Mouse (Mus musculus): ENCODE results near the gene Ubald1. TPM values are rescaled to one million over a fixed set of nuclear protein-coding genes. Genes with fewer than 3 reads are reported as not detected.

Ubald1 gene
- polyA plus RNA-seq, 1 experiment from 2014 or later, result 29.8 TPM

GRCm38 (mm10) chr16:4909745-4910144 lies 29.6 kb upstream of the Ubald1 start:
- H3K27me3 ChIP-seq (ENCODE audit: insufficient read depth, poor library complexity, severe bottlenecking), result no peaks in the 10 kb centered on the region
- no peak overlapping the region for H3K4me3 ChIP-seq
- no peak overlapping the region for H3K27ac ChIP-seq
- peaks cover 68% of the 10 kb centered on the region for H3K36me3 ChIP-seq
- WGBS, result 100% methylated on average over 2 of the region's 2 CpGs
- H3K9me3 ChIP-seq, result no peaks in the 10 kb centered on the region
- peaks cover 22% of the 10 kb centered on the region for H3K4me1 ChIP-seq
- DNase-seq (ENCODE audit: low spot score), result no peak

- H3K4me1 ChIP-seq, result peaks cover 20% of the 10 kb centered on the region
- H3K4me3 ChIP-seq, result no peak overlapping the region
- H3K9me3 ChIP-seq, result no peaks in the 10 kb centered on the region
- DNase-seq (ENCODE audit: low spot score), result no peak
- peaks cover 54% of the 10 kb centered on the region for H3K36me3 ChIP-seq
- no peak overlapping the region for H3K27ac ChIP-seq
- no peaks in the 10 kb centered on the region for H3K27me3 ChIP-seq (ENCODE audit: insufficient read depth, poor library complexity, severe bottlenecking)
- WGBS, result 57% methylated on average over 5 of the region's 5 CpGs
Observed at GRCm38 (mm10) chr16:4907972-4908371, 27.9 kb upstream of the Ubald1 start.

DNA sequence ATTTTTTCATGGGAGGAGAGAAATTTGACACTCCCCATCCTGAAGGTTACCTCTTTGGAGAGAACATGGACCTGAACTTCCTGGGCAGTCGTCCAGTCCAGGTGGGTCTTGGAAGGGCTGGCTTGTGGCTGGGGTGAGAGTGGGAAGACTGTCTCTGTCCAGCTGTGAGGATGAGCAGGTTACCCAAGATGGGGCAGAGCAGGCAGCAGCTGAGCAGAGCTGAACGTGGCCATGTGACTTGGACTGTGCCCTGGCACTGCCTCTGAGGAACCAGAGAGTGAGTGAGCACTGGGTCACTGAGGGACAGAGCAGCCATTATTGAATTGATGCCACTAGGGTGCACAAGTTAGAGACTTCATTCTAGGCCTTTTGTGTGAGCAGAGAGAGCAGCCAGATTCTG lies 27.3 kb upstream of the Ubald1 start:
- no peak overlapping the region for H3K4me3 ChIP-seq
- DNase-seq (ENCODE audit: low spot score), result no peak
- 71% methylated on average over 2 of the region's 2 CpGs for WGBS
- H3K4me1 ChIP-seq, result peaks cover 16% of the 10 kb centered on the region
- H3K36me3 ChIP-seq, result peaks cover 49% of the 10 kb centered on the region
- no peaks in the 10 kb centered on the region for H3K9me3 ChIP-seq
- no peak overlapping the region for H3K27ac ChIP-seq
- H3K27me3 ChIP-seq (ENCODE audit: insufficient read depth, poor library complexity, severe bottlenecking), result no peaks in the 10 kb centered on the region

GRCm38 (mm10) chr16:4906559-4906958 lies 26.4 kb upstream of the Ubald1 start:
- Histone ChIP-seq H3K27me3 (ENCODE audit: insufficient read depth, poor library complexity, severe bottlenecking) (no peaks in the 10 kb centered on the region), H3K4me3 (no peak overlapping the region), H3K9me3 (no peaks in the 10 kb centered on the region), H3K27ac (no peak overlapping the region), H3K36me3 (peaks cover 41% of the 10 kb centered on the region), H3K4me1 (peaks cover 19% of the 10 kb centered on the region)
- DNase-seq (ENCODE audit: low spot score), result no peak

DNA sequence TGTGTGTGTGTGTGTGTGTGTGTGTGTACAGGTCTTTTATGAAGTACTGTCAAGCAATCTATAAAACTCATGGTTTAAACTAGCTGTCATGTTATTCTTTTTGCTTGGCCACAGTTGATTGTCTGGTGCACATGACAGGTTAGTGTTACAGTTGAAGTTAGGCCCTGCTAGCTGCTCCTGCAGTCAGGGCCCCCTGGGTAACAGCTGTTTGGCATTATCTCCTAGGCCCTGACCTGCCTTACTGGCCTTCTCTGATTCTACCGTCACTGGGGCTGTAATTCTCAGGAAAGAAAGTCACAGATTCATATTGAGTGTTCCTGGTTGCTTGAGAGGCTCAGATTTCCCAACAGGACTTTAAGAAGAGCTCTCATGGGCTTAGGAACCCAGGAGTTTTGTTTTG lies 25.5 kb upstream of the Ubald1 start:
- no peaks in the 10 kb centered on the region for H3K27me3 ChIP-seq (ENCODE audit: insufficient read depth, poor library complexity, severe bottlenecking)
- H3K4me3 ChIP-seq, result no peak overlapping the region
- H3K9me3 ChIP-seq, result no peaks in the 10 kb centered on the region
- no peak overlapping the region for H3K27ac ChIP-seq
- peaks cover 31% of the 10 kb centered on the region for H3K36me3 ChIP-seq
- peaks cover 19% of the 10 kb centered on the region for H3K4me1 ChIP-seq
- no peak for DNase-seq (ENCODE audit: low spot score)
- WGBS, result 49% methylated on average over 1 of the region's 1 CpGs

DNA sequence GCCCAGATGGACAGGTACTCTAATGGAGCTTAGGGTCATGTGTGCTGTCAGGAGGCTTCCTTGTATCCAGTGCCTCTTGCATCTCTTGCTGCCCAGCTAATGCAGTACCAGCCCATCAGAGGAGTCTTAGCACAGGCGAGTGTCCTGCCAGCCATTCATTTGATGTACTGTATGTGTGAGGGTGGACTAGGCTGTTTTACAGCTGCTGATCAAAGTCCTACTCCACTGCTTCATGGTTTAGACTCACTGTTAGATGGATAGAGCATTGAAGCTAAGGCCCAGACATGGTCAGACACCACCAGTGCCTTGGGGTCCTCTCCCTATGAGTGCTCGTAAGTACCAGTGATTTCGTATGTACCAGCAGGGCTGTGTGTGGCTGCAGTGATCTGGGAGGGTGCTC lies 24.8 kb upstream of the Ubald1 start:
- WGBS, result 88% methylated on average over 3 of the region's 3 CpGs
- no peak for DNase-seq (ENCODE audit: low spot score)

GRCm38 (mm10) chr16:4903491-4904102 lies 23.5 kb upstream of the Ubald1 start:
- H3K36me3 ChIP-seq, result peaks cover 12% of the 10 kb centered on the region
- H3K9me3 ChIP-seq, result no peaks in the 10 kb centered on the region
- H3K27me3 ChIP-seq (ENCODE audit: insufficient read depth, poor library complexity, severe bottlenecking), result no peaks in the 10 kb centered on the region
- H3K4me3 ChIP-seq, result no peak overlapping the region
- H3K27ac ChIP-seq, result 0 out of 2 replicates have a peak overlapping the region, but pooled peaks have one; percentile 5
- WGBS, result 76% methylated on average over 6 of the region's 6 CpGs
- H3K4me1 ChIP-seq, result peaks cover 22% of the 10 kb centered on the region
- DNase-seq (ENCODE audit: low spot score), result no peak

More for the DNA sequence above, 24.8 kb upstream of the Ubald1 start:
- no peaks in the 10 kb centered on the region for H3K27me3 ChIP-seq (ENCODE audit: insufficient read depth, poor library complexity, severe bottlenecking)
- H3K4me1 ChIP-seq, result peaks cover 19% of the 10 kb centered on the region
- H3K9me3 ChIP-seq, result no peaks in the 10 kb centered on the region
- no peak overlapping the region for H3K4me3 ChIP-seq
- peaks cover 25% of the 10 kb centered on the region for H3K36me3 ChIP-seq
- H3K27ac ChIP-seq, result no peak overlapping the region

DNA sequence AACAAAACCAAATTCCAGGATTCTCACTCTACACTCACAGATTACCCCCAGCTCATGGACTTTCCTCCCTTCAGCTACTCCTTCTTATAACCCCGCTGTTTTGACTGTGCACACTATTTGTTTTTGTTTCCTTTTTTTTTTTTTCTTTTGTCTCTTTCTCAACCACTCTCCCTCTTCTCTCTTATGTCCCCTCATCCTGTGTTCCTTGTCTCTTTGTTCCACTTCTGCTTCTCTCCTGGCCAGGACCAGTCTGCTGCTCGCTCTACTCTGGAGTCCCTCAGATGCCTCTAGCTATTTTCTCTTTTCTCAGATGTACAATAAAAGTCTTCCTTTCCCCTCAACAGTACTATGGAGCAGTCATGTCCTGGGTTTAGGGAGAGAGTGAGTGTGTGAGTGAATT lies 22.3 kb upstream of the Ubald1 start:
- Histone ChIP-seq H3K27me3 (ENCODE audit: insufficient read depth, poor library complexity, severe bottlenecking) (no peaks in the 10 kb centered on the region), H3K27ac (no peak overlapping the region), H3K9me3 (no peaks in the 10 kb centered on the region), H3K36me3 (peaks cover 10% of the 10 kb centered on the region), H3K4me1 (peaks cover 25% of the 10 kb centered on the region), H3K4me3 (no peak overlapping the region)
- no peak for DNase-seq (ENCODE audit: low spot score)
- WGBS, result 93% methylated on average over 2 of the region's 2 CpGs

GRCm38 (mm10) chr16:4901167-4901566 lies 21.1 kb upstream of the Ubald1 start:
- Histone ChIP-seq H3K36me3 (peaks cover 3% of the 10 kb centered on the region; the same call in 1 of the 2 replicates), H3K4me1 (peaks cover 37% of the 10 kb centered on the region), H3K4me3 (no peak overlapping the region), H3K27me3 (ENCODE audit: insufficient read depth, poor library complexity, severe bottlenecking) (no peaks in the 10 kb centered on the region), H3K9me3 (no peaks in the 10 kb centered on the region), H3K27ac (no peak overlapping the region)
- no peak for DNase-seq (ENCODE audit: low spot score)
- whole genome bisulfite sequencing, result 67% methylated on average over 7 of the region's 7 CpGs

- H3K9me3 ChIP-seq, result no peaks in the 10 kb centered on the region
- peaks cover 37% of the 10 kb centered on the region for H3K4me1 ChIP-seq
- H3K27me3 ChIP-seq (ENCODE audit: insufficient read depth, poor library complexity, severe bottlenecking), result no peaks in the 10 kb centered on the region
- H3K4me3 ChIP-seq, result no peak overlapping the region
- H3K36me3 ChIP-seq, result peaks cover 3% of the 10 kb centered on the region; the same call in 1 of the 2 replicates
- 79% methylated on average over 2 of the region's 2 CpGs for WGBS
- no peak for DNase-seq (ENCODE audit: low spot score)
- H3K27ac ChIP-seq, result no peak overlapping the region
Observed at GRCm38 (mm10) chr16:4899711-4900110, 19.6 kb upstream of the Ubald1 start.

GRCm38 (mm10) chr16:4898881-4899280 lies 18.8 kb upstream of the Ubald1 start:
- Histone ChIP-seq H3K27me3 (ENCODE audit: insufficient read depth, poor library complexity, severe bottlenecking) (no peaks in the 10 kb centered on the region), H3K36me3 (peaks cover 3% of the 10 kb centered on the region; the same call in 1 of the 2 replicates), H3K9me3 (no peaks in the 10 kb centered on the region), H3K4me3 (no peak overlapping the region), H3K27ac (no peak overlapping the region), H3K4me1 (peaks cover 41% of the 10 kb centered on the region)
- no peak for DNase-seq (ENCODE audit: low spot score)
- 91% methylated on average over 6 of the region's 6 CpGs for WGBS

- Histone ChIP-seq H3K4me3 (0 out of 2 replicates have a peak overlapping the region, but pooled peaks have one; percentile 1), H3K36me3 (peaks cover 4% of the 10 kb centered on the region; the same call in 1 of the 2 replicates), H3K4me1 (peaks cover 35% of the 10 kb centered on the region), H3K27me3 (ENCODE audit: insufficient read depth, poor library complexity, severe bottlenecking) (no peaks in the 10 kb centered on the region), H3K9me3 (no peaks in the 10 kb centered on the region), H3K27ac (peak overlapping the region; percentile 60)
- WGBS, result 47% methylated on average over 7 of the region's 7 CpGs
- DNase-seq (ENCODE audit: low spot score), result no peak
Observed at GRCm38 (mm10) chr16:4897146-4897730, 17.1 kb upstream of the Ubald1 start.

- Histone ChIP-seq H3K27ac (peak overlapping the region; percentile 60), H3K9me3 (no peaks in the 10 kb centered on the region), H3K4me1 (peaks cover 36% of the 10 kb centered on the region), H3K4me3 (0 out of 2 replicates have a peak overlapping the region, but pooled peaks have one; percentile 1), H3K36me3 (peaks cover 5% of the 10 kb centered on the region; the same call in 1 of the 2 replicates), H3K27me3 (ENCODE audit: insufficient read depth, poor library complexity, severe bottlenecking) (no peaks in the 10 kb centered on the region)
- WGBS, result 26% methylated on average over 5 of the region's 5 CpGs
- DNase-seq (ENCODE audit: low spot score), result no peak
Observed at GRCm38 (mm10) chr16:4896249-4897027, 16.3 kb upstream of the Ubald1 start.

All from heart, embryonic 10.5 days (tissue).